Mouse (Mus musculus) large intestine, adult 2 months (tissue): ENCODE results near the gene Tm6sf1. TPM values are rescaled to one million over a fixed set of nuclear protein-coding genes. Genes with fewer than 3 reads are reported as not detected.

Experiments used
- DNase-seq: peaks from one replicate; pipeline ENCODE4 v3.0.0-alpha.2; 2012; ENCODE audit warnings: low read depth, low spot score
- WGBS: fragments of 180-500 bp; shearing (Covaris S2); methylation state at CpG from one replicate; pipeline ENCODE4 v1.1.7; 2018; 5-methylcytosine and 5-hydroxymethylcytosine counted together
- polyA plus RNA-seq: library from polyadenylated mRNA; depleted of rRNA; stranded (reverse); fragments of >200 nt; gene quantifications from 2 replicates; pipeline ENCODE4 v1.2.3, GENCODE M21; 2012; rRNA removed

Tm6sf1 gene
- polyA plus RNA-seq, 1 experiment = 32.3 TPM

DNA sequence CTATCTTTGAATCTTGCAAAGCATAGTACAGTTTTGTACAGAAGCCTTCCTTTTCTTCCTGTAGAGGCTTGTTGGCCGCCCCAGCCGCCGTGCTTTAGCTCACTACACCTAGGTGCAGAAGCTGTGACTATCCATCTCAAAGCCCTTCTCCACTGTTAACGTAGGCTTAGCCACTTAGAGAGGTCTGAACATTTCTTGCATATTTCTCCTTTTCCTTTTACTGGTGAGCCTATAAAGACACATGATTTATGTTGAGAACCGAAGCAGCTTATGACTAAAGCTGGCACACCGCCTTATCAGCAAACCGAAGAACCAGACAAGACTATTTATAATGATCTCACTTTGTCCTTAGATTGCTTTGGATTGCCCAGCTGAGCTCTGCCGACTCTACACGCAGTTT, 16.6 kb downstream of the Tm6sf1 start:
- DNase-seq = no peak
- WGBS = 43% methylated on average over 9 of the region's 9 CpGs

DNA sequence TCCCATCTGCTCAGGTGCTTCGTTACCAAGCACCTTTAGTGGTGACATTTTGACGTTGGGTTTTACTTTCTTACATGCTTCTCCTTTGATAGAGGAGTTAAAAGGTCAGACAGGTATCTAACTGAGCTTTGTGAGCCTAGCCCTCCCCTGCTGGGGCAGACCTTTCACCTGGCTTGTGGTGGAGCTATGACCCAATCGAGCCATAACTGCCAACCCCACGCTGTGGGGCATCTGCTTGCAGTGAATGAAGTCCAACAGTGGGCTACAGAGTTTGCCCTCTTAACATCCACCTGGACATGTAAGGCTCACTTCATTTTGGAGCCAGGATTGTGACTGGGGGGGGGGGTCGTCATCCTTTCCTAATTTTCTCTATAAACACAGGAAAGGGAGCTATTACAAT, 21.5 kb downstream of the Tm6sf1 start:
- WGBS = 71% methylated on average over 5 of the region's 5 CpGs
- no peak for DNase-seq

DNA sequence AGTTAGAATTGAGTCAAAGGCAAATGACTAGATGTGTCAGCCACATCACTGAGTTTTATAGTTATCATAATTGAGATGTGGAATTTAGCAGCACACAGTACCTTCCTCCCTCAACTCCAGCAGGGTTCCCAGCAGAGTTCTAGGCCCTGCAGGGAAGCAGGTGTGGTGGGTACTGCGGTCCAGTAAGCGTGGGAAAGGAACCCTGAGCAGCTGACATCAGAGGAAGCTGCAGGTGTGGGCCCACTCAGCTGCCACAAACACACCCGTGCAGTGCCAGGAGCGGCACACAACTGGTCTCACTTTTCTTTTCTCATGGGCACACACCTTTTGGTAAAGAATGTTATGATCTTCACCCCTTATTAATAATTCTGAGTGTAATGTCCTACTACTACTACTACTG, 22.0 kb downstream of the Tm6sf1 start:
- 68% methylated on average over 4 of the region's 4 CpGs for WGBS
- DNase-seq = no peak

DNA sequence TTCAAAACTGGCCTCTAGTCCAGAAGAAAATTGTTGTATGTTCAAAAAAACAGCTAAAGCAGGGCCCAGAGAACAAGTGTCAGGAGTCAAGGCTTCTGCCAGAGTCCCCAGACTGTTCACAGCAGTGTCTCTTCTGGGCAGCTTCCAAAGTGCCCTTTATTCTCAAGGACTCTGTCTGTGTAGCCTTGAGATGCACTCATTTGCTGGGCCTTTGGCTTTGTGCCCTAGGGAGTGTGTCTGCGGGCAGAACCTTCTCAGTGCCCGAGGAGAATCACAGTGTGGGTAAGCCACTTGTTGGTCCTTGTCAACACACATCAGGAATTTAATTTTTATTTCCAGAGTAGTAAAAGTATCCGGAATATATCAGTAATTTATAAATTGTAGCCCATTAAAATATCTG, 22.8 kb downstream of the Tm6sf1 start:
- WGBS = 47% methylated on average over 3 of the region's 3 CpGs
- no peak for DNase-seq

DNA sequence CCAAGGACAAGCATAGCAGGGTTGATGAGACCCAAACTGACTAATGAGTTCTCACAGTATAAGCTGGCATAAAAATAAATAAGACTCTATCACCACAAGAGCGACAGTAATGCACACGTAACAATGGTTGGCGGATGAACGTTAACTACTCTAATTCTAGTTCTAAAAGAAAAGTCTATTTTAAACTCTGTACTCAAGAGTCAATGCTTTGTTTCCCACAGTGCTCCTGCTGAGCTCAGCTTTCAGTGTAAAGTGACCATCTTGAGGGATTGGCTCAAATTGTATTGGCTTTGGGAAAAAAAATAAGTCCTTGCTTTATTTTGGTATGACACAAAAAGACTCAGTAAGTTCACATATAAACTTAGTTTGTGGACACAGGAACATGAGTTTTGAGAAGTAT, 26.3 kb downstream of the Tm6sf1 start:
- WGBS = 83% methylated on average over 4 of the region's 4 CpGs
- DNase-seq = no peak

DNA sequence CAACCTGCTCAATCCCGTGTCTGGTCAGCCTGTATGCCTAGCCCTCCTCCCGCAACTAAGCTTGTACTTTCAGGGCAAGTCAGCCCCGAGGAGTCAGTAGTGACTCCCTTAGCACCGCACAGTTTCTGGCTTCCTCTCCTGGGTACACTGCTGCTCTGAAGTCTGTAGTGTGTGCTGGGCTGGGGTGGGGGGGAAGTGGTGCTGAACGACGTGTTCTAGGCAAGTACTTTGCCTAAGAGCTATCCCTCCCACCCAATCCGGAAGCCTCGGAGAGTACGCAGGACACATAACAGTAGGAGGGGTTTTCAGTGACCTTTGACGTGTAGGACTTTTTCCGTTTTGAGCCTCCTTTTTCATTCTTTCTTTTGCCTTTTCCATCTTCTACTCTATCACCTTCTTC, 40.6 kb downstream of the Tm6sf1 start:
- no peak for DNase-seq
- 74% methylated on average over 11 of the region's 11 CpGs for WGBS

DNA sequence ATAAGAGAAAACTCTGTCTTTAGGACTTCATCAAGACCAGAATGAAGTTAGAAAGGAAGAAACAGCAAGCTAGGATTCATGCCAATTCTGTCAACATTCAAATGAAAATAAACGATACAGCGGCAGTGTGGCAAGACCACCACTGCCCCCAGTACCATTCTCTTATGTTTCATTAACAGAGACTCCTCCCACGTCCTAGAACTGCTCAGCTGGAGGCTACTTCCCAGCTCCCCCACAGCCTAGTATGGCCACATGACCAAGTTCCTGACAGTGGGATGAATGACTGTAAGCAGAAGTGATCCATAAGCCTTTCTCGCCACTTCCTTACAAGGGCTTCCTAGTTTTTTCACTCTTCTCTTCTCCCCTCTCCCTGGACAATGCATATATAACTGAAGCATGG, 45.3 kb downstream of the Tm6sf1 start:
- DNase-seq = no peak
- WGBS = 62% methylated on average over 4 of the region's 4 CpGs

GRCm38 (mm10) chr7:81904926-81905325, 46.1 kb downstream of the Tm6sf1 start:
- whole genome bisulfite sequencing = 86% methylated on average over 2 of the region's 2 CpGs
- no peak for DNase-seq

GRCm38 (mm10) chr7:81918316-81918715, 59.5 kb downstream of the Tm6sf1 start:
- DNase-seq = no peak
- 71% methylated on average over 5 of the region's 5 CpGs for WGBS

GRCm38 (mm10) chr7:81920314-81920713, 61.5 kb downstream of the Tm6sf1 start:
- 69% methylated on average over 4 of the region's 4 CpGs for WGBS
- DNase-seq = no peak

DNA sequence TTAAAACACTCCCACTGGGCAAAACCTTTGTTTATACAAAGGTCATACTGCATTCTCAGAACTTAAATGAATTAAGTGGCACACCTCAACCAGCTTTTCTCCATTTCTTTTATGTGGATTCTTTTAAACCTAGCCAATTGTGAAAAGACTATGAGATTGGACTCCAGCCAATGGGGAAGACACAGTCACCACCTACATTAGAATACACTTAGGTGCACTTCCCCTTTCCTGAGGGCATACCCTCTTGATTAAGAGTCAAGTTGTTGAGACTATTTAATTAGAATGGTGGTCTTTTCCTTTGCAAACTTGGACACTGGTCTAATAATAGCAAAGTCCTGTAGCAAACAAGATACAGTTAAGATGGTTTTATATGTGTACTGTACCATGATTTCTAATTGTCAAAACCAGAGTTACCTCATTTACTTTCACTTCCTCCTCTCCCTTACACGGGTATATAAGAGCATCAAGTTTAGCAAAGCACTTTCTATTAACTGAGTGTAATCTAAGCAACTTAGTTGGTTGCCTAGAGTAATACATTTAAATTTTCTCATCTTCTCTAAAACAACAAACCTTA, 62.7 kb downstream of the Tm6sf1 start:
- WGBS = 14% methylated on average over 1 of the region's 1 CpGs
- DNase-seq = no peak

GRCm38 (mm10) chr7:81928998-81929397, 70.2 kb downstream of the Tm6sf1 start:
- WGBS = 75% methylated on average over 7 of the region's 7 CpGs
- no peak for DNase-seq

DNA sequence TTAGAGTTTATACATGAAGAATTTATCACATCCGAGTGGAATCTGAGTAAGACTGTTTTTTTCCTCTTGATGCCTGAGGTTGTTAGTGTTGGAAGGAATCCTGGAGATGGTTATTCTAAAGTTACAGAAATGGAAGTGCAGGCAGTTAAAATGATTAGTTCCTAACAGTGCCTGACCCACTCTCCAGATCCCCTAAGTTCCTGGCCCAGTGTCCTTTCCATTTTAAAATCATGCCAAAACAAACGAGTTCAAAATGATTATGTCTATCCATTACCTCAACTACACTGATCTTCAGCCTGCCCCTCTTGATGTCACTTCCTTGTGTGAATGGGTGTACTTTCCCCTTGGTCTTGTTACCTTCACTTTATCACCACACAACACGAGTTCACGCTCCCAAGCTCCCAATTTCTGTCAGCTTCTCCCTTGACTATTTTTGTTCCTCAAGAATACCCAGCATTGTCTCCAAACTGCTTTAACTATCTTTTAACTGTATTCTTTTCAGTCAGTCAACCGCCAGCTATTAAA, 73.8 kb downstream of the Tm6sf1 start:
- WGBS = 42% methylated on average over 5 of the region's 5 CpGs
- no peak for DNase-seq

- 9% methylated on average over 23 of the region's 23 CpGs for WGBS
- DNase-seq = no peak
Measured at GRCm38 (mm10) chr7:81933061-81933600, 74.3 kb downstream of the Tm6sf1 start.

- DNase-seq = no peak
- 2% methylated on average over 103 of the region's 103 CpGs for WGBS
Measured at GRCm38 (mm10) chr7:81933601-81934266, 74.9 kb downstream of the Tm6sf1 start.

Other genes starting within 250 kb of the Tm6sf1 start
- gene Homer2, start 151.5 kb upstream of the Tm6sf1 start, polyA plus RNA-seq = 13.8 and 18.7 TPM in 2 replicates
- gene Ramac, start 96.1 kb upstream of the Tm6sf1 start, polyA plus RNA-seq = 12.3 and 12.8 TPM in 2 replicates
- 33.4 and 33.5 TPM in 2 replicates for gene 3110040N11Rik, start 69.5 kb upstream of the Tm6sf1 start, polyA plus RNA-seq
- gene Btbd1, start 29.6 kb upstream of the Tm6sf1 start, polyA plus RNA-seq = 16.1 and 21.7 TPM in 2 replicates
- gene Gm10160, start 3.2 kb upstream of the Tm6sf1 start, polyA plus RNA-seq = not detected in 2 replicates
- 0.67 and 0.93 TPM in 2 replicates for gene Hdgfl3, start 75.5 kb downstream of the Tm6sf1 start, polyA plus RNA-seq
- 0.15 and 0.37 TPM in 2 replicates for gene Bnc1, start 133.3 kb downstream of the Tm6sf1 start, polyA plus RNA-seq